Mouse (Mus musculus) adrenal gland, adult (tissue): ENCODE measurements around the gene Dmxl2.

Experiments
- DNase-seq, 2 experiments: peaks; one replicate each; pipeline ENCODE4 v3.0.0; 2022 to 2023; ENCODE audit warnings: low spot score in 1 of 2; ENCODE audit not compliant: inconsistent age in 2 of 2

The Dmxl2 gene

GRCm38 (mm10) chr9:54500832-54501452 lies 484 bp downstream of the Dmxl2 start:
- no peak for DNase-seq

GRCm38 (mm10) chr9:54499791-54500190 lies 1.6 kb downstream of the Dmxl2 start:
- DNase-seq: no peak

- DNase-seq: no peak
Observed at GRCm38 (mm10) chr9:54499291-54499690, 2.1 kb downstream of the Dmxl2 start.

GRCm38 (mm10) chr9:54490431-54490830 lies 11.0 kb downstream of the Dmxl2 start:
- DNase-seq: no peak

GRCm38 (mm10) chr9:54489599-54489998 lies 11.8 kb downstream of the Dmxl2 start:
- no peak for DNase-seq

GRCm38 (mm10) chr9:54484927-54485326 lies 16.5 kb downstream of the Dmxl2 start:
- no peak for DNase-seq

- DNase-seq: no peak
Observed at GRCm38 (mm10) chr9:54483215-54483614, 18.2 kb downstream of the Dmxl2 start.

GRCm38 (mm10) chr9:54482763-54483162 lies 18.7 kb downstream of the Dmxl2 start:
- no peak for DNase-seq

- no peak for DNase-seq
Observed at GRCm38 (mm10) chr9:54479054-54479453, 22.4 kb downstream of the Dmxl2 start.

GRCm38 (mm10) chr9:54478117-54478516 lies 23.3 kb downstream of the Dmxl2 start:
- no peak for DNase-seq

GRCm38 (mm10) chr9:54474546-54474945 lies 26.9 kb downstream of the Dmxl2 start:
- DNase-seq: no peak

GRCm38 (mm10) chr9:54474031-54474430 lies 27.4 kb downstream of the Dmxl2 start:
- DNase-seq: no peak

- DNase-seq: no peak
Observed at GRCm38 (mm10) chr9:54472784-54473183, 28.6 kb downstream of the Dmxl2 start.

GRCm38 (mm10) chr9:54469339-54469738 lies 32.1 kb downstream of the Dmxl2 start:
- no peak for DNase-seq

GRCm38 (mm10) chr9:54467433-54467933 lies 33.9 kb downstream of the Dmxl2 start:
- DNase-seq: no peak

GRCm38 (mm10) chr9:54463483-54464054 lies 37.9 kb downstream of the Dmxl2 start:
- DNase-seq: no peak

- no peak for DNase-seq
Observed at GRCm38 (mm10) chr9:54439015-54439414, 62.4 kb downstream of the Dmxl2 start.

- peak; percentile 15 to 60 for DNase-seq
Observed at GRCm38 (mm10) chr9:54438246-54438645, 63.2 kb downstream of the Dmxl2 start.

- peak in 1 of 2 experiments; percentile 35 for DNase-seq
Observed at GRCm38 (mm10) chr9:54416238-54416637, 85.2 kb downstream of the Dmxl2 start.

- DNase-seq: no peak
Observed at GRCm38 (mm10) chr9:54356756-54357155, 144.7 kb downstream of the Dmxl2 start.

- DNase-seq: no peak
Observed at GRCm38 (mm10) chr9:54342026-54342425, 159.4 kb downstream of the Dmxl2 start.

GRCm38 (mm10) chr9:54336532-54337144 lies 164.8 kb downstream of the Dmxl2 start:
- DNase-seq: peak; percentile 31 to 84
